Mouse (Mus musculus): ENCODE measurements around the gene Lipt2. TPM values are rescaled to one million over a fixed set of nuclear protein-coding genes. Genes with fewer than 3 reads are reported as not detected.

Gene Lipt2
- total and polyA plus RNA-seq, 2 experiments, result 3.8 to 5.2 TPM

- H3K27ac ChIP-seq (replicated peaks; ENCODE audit: insufficient read depth, low read depth, low read length), result no peak overlapping the region
- WGBS, result 91% methylated on average over 2 of the region's 2 CpGs
These were observed 22.1 kb downstream of the Lipt2 start for GRCm38 (mm10) chr7:100181176-100181575.

GRCm38 (mm10) chr7:100181614-100182013, 22.5 kb downstream of the Lipt2 start:
- WGBS, result 78% methylated on average over 3 of the region's 3 CpGs
- Histone ChIP-seq H3K4me1 (ENCODE audit: control insufficient read depth, insufficient read depth, low read length) (no peaks in the 10 kb centered on the region), H3K27me3 (ENCODE audit: control insufficient read depth, insufficient read depth, low read length) (peaks cover 2% of the 10 kb centered on the region; the same call in 1 of the 2 replicates)

More at GRCm38 (mm10) chr7:100181176-100181575, 22.1 kb downstream of the Lipt2 start:
- Histone ChIP-seq H3K4me3 (ENCODE audit: insufficient read depth, low read depth, low read length) (no peak overlapping the region), H3K4me1 (ENCODE audit: control insufficient read depth, insufficient read depth, low read length) (no peaks in the 10 kb centered on the region), H3K79me2 (ENCODE audit: control insufficient read depth, insufficient read depth, low read length) (no peaks in the 10 kb centered on the region), H3K27me3 (ENCODE audit: control insufficient read depth, insufficient read depth, low read length) (peaks cover 2% of the 10 kb centered on the region; the same call in 1 of the 2 replicates), H3K36me3 (ENCODE audit: control insufficient read depth, insufficient read depth, low read length) (no peaks in the 10 kb centered on the region), H3K9ac (ENCODE audit: low read depth, low read length) (no peak overlapping the region)
- no peak for DNase-seq (ENCODE audit: extremely low read depth, low read depth, low spot score)
- no peak for TF ChIP-seq POLR2A (IDR thresholded peaks at IDR 0.05; ENCODE audit: extremely low read depth, insufficient read depth, low read length)
- no peak for TF ChIP-seq CTCF (IDR thresholded peaks at IDR 0.05; ENCODE audit: low read depth, low read length)

GRCm38 (mm10) chr7:100182388-100182787, 23.3 kb downstream of the Lipt2 start:
- TF ChIP-seq POLR2A (IDR thresholded peaks at IDR 0.05; ENCODE audit: extremely low read depth, insufficient read depth, low read length) (no peak), CTCF (IDR thresholded peaks at IDR 0.05; ENCODE audit: low read depth, low read length) (no peak)
- WGBS, result 84% methylated on average over 3 of the region's 3 CpGs
- H3K79me2 ChIP-seq (ENCODE audit: control insufficient read depth, insufficient read depth, low read length), result no peaks in the 10 kb centered on the region
- peaks cover 2% of the 10 kb centered on the region; the same call in 1 of the 2 replicates for H3K27me3 ChIP-seq (ENCODE audit: control insufficient read depth, insufficient read depth, low read length)
- H3K4me3 ChIP-seq (ENCODE audit: insufficient read depth, low read depth, low read length), result no peak overlapping the region
- no peak overlapping the region for H3K9ac ChIP-seq (ENCODE audit: low read depth, low read length)
- DNase-seq (ENCODE audit: extremely low read depth, low read depth, low spot score), result peak; percentile 29
- H3K36me3 ChIP-seq (ENCODE audit: control insufficient read depth, insufficient read depth, low read length), result no peaks in the 10 kb centered on the region
- H3K4me1 ChIP-seq (ENCODE audit: control insufficient read depth, insufficient read depth, low read length), result no peaks in the 10 kb centered on the region
- no peak overlapping the region for H3K27ac ChIP-seq (replicated peaks; ENCODE audit: insufficient read depth, low read depth, low read length)

More at GRCm38 (mm10) chr7:100181614-100182013, 22.5 kb downstream of the Lipt2 start:
- no peak for TF ChIP-seq POLR2A (IDR thresholded peaks at IDR 0.05; ENCODE audit: extremely low read depth, insufficient read depth, low read length)
- no peak for TF ChIP-seq CTCF (IDR thresholded peaks at IDR 0.05; ENCODE audit: low read depth, low read length)
- Histone ChIP-seq H3K9ac (ENCODE audit: low read depth, low read length) (no peak overlapping the region), H3K27ac (replicated peaks; ENCODE audit: insufficient read depth, low read depth, low read length) (no peak overlapping the region), H3K36me3 (ENCODE audit: control insufficient read depth, insufficient read depth, low read length) (no peaks in the 10 kb centered on the region), H3K79me2 (ENCODE audit: control insufficient read depth, insufficient read depth, low read length) (no peaks in the 10 kb centered on the region), H3K4me3 (ENCODE audit: insufficient read depth, low read depth, low read length) (no peak overlapping the region)
- no peak for DNase-seq (ENCODE audit: extremely low read depth, low read depth, low spot score)

GRCm38 (mm10) chr7:100187601-100188000, 28.5 kb downstream of the Lipt2 start:
- no peak overlapping the region for H3K4me3 ChIP-seq (ENCODE audit: insufficient read depth, low read depth, low read length)
- no peaks in the 10 kb centered on the region for H3K36me3 ChIP-seq (ENCODE audit: control insufficient read depth, insufficient read depth, low read length)
- no peak overlapping the region for H3K9ac ChIP-seq (ENCODE audit: low read depth, low read length)
- DNase-seq (ENCODE audit: extremely low read depth, low read depth, low spot score), result peak; percentile 16
- H3K4me1 ChIP-seq (ENCODE audit: control insufficient read depth, insufficient read depth, low read length), result no peaks in the 10 kb centered on the region
- 13% methylated on average over 7 of the region's 7 CpGs for WGBS
- H3K27me3 ChIP-seq (ENCODE audit: control insufficient read depth, insufficient read depth, low read length), result no peaks in the 10 kb centered on the region
- no peak for TF ChIP-seq POLR2A (IDR thresholded peaks at IDR 0.05; ENCODE audit: extremely low read depth, insufficient read depth, low read length)
- peak; percentile 76 for TF ChIP-seq CTCF (IDR thresholded peaks at IDR 0.05; ENCODE audit: low read depth, low read length)
- no peaks in the 10 kb centered on the region for H3K79me2 ChIP-seq (ENCODE audit: control insufficient read depth, insufficient read depth, low read length)
- H3K27ac ChIP-seq (replicated peaks; ENCODE audit: insufficient read depth, low read depth, low read length), result no peak overlapping the region

GRCm38 (mm10) chr7:100190167-100190566, 31.1 kb downstream of the Lipt2 start:
- no peak overlapping the region for H3K9ac ChIP-seq (ENCODE audit: low read depth, low read length)
- H3K27me3 ChIP-seq (ENCODE audit: control insufficient read depth, insufficient read depth, low read length), result no peaks in the 10 kb centered on the region
- 62% methylated on average over 4 of the region's 4 CpGs for WGBS
- H3K4me1 ChIP-seq (ENCODE audit: control insufficient read depth, insufficient read depth, low read length), result no peaks in the 10 kb centered on the region
- no peak for DNase-seq (ENCODE audit: extremely low read depth, low read depth, low spot score)
- no peak overlapping the region for H3K27ac ChIP-seq (replicated peaks; ENCODE audit: insufficient read depth, low read depth, low read length)
- TF ChIP-seq POLR2A (IDR thresholded peaks at IDR 0.05; ENCODE audit: extremely low read depth, insufficient read depth, low read length) (no peak), CTCF (IDR thresholded peaks at IDR 0.05; ENCODE audit: low read depth, low read length) (no peak)
- H3K79me2 ChIP-seq (ENCODE audit: control insufficient read depth, insufficient read depth, low read length), result no peaks in the 10 kb centered on the region
- H3K36me3 ChIP-seq (ENCODE audit: control insufficient read depth, insufficient read depth, low read length), result no peaks in the 10 kb centered on the region
- H3K4me3 ChIP-seq (ENCODE audit: insufficient read depth, low read depth, low read length), result no peak overlapping the region

GRCm38 (mm10) chr7:100190778-100191177, 31.7 kb downstream of the Lipt2 start:
- Histone ChIP-seq H3K36me3 (ENCODE audit: control insufficient read depth, insufficient read depth, low read length) (no peaks in the 10 kb centered on the region), H3K79me2 (ENCODE audit: control insufficient read depth, insufficient read depth, low read length) (no peaks in the 10 kb centered on the region), H3K27me3 (ENCODE audit: control insufficient read depth, insufficient read depth, low read length) (no peaks in the 10 kb centered on the region), H3K4me1 (ENCODE audit: control insufficient read depth, insufficient read depth, low read length) (no peaks in the 10 kb centered on the region), H3K9ac (ENCODE audit: low read depth, low read length) (no peak overlapping the region), H3K27ac (replicated peaks; ENCODE audit: insufficient read depth, low read depth, low read length) (no peak overlapping the region), H3K4me3 (ENCODE audit: insufficient read depth, low read depth, low read length) (no peak overlapping the region)
- WGBS, result 3% methylated on average over 4 of the region's 4 CpGs
- TF ChIP-seq POLR2A (IDR thresholded peaks at IDR 0.05; ENCODE audit: extremely low read depth, insufficient read depth, low read length) (no peak), CTCF (IDR thresholded peaks at IDR 0.05; ENCODE audit: low read depth, low read length) (peak; percentile 70)
- DNase-seq (ENCODE audit: extremely low read depth, low read depth, low spot score), result peak; percentile 38
